Mouse (Mus musculus): Measurements from ENCODE around the gene Crocc2.

Gene Crocc2

GRCm38 (mm10) chr1:93225226-93225625, 56.7 kb downstream of the Crocc2 start:
- no peak for TF ChIP-seq GATA4 (IDR thresholded peaks at IDR 0.05; ENCODE audit: insufficient replicate concordance, low read length)

GRCm38 (mm10) chr1:93225731-93226520, 57.4 kb downstream of the Crocc2 start:
- TF ChIP-seq GATA4 (IDR thresholded peaks at IDR 0.05; ENCODE audit: insufficient replicate concordance, low read length), result no peak

GRCm38 (mm10) chr1:93227303-93227975, 58.9 kb downstream of the Crocc2 start:
- TF ChIP-seq GATA4 (IDR thresholded peaks at IDR 0.05; ENCODE audit: insufficient replicate concordance, low read length), result no peak

- no peak for TF ChIP-seq GATA4 (IDR thresholded peaks at IDR 0.05; ENCODE audit: insufficient replicate concordance, low read length)
Measured at GRCm38 (mm10) chr1:93227976-93228365, 59.4 kb downstream of the Crocc2 start.

GRCm38 (mm10) chr1:93229221-93229620, 60.7 kb downstream of the Crocc2 start:
- TF ChIP-seq GATA4 (IDR thresholded peaks at IDR 0.05; ENCODE audit: insufficient replicate concordance, low read length), result no peak

GRCm38 (mm10) chr1:93229626-93230025, 61.1 kb downstream of the Crocc2 start:
- no peak for TF ChIP-seq GATA4 (IDR thresholded peaks at IDR 0.05; ENCODE audit: insufficient replicate concordance, low read length)

- TF ChIP-seq GATA4 (IDR thresholded peaks at IDR 0.05; ENCODE audit: insufficient replicate concordance, low read length), result no peak
Measured at GRCm38 (mm10) chr1:93235576-93236544, 67.3 kb downstream of the Crocc2 start, which contains the start of gene Sned1. TSS of gene Sned1 (plus strand) at chr1:93235841.

GRCm38 (mm10) chr1:93236545-93236924, 68.0 kb downstream of the Crocc2 start:
- no peak for TF ChIP-seq GATA4 (IDR thresholded peaks at IDR 0.05; ENCODE audit: insufficient replicate concordance, low read length)

- no peak for TF ChIP-seq GATA4 (IDR thresholded peaks at IDR 0.05; ENCODE audit: insufficient replicate concordance, low read length)
Measured at GRCm38 (mm10) chr1:93237676-93238075, 69.2 kb downstream of the Crocc2 start.

GRCm38 (mm10) chr1:93238201-93238600, 69.7 kb downstream of the Crocc2 start:
- TF ChIP-seq GATA4 (IDR thresholded peaks at IDR 0.05; ENCODE audit: insufficient replicate concordance, low read length), result no peak

GRCm38 (mm10) chr1:93245936-93246335, 77.4 kb downstream of the Crocc2 start:
- TF ChIP-seq GATA4 (IDR thresholded peaks at IDR 0.05; ENCODE audit: insufficient replicate concordance, low read length), result no peak

GRCm38 (mm10) chr1:93252586-93252985, 84.1 kb downstream of the Crocc2 start:
- no peak for TF ChIP-seq GATA4 (IDR thresholded peaks at IDR 0.05; ENCODE audit: insufficient replicate concordance, low read length)

- no peak for TF ChIP-seq GATA4 (IDR thresholded peaks at IDR 0.05; ENCODE audit: insufficient replicate concordance, low read length)
Measured at GRCm38 (mm10) chr1:93255761-93256160, 87.2 kb downstream of the Crocc2 start.

- TF ChIP-seq GATA4 (IDR thresholded peaks at IDR 0.05; ENCODE audit: insufficient replicate concordance, low read length), result no peak
Measured at GRCm38 (mm10) chr1:93257560-93257959, 89.0 kb downstream of the Crocc2 start.

GRCm38 (mm10) chr1:93267207-93267606, 98.7 kb downstream of the Crocc2 start:
- TF ChIP-seq GATA4 (IDR thresholded peaks at IDR 0.05; ENCODE audit: insufficient replicate concordance, low read length), result no peak

Measured in liver, adult (tissue).